Mouse (Mus musculus): ENCODE measurements around the gene Ces2b.

GRCm38 (mm10) chr8:104789886-104790680 lies 41.3 kb upstream of the Ces2b start:
- TF ChIP-seq CTCF (conservative IDR thresholded peaks at IDR 0.05 in 1 of 2, IDR thresholded peaks at IDR 0.05 in 1 of 2; ENCODE audit: low read depth in 2 of 2, low read length in 2 of 2) (peak; percentile 71 to 76), POLR2A (IDR thresholded peaks at IDR 0.05; ENCODE audit: low read depth, low read length) (no peak), EP300 (IDR thresholded peaks at IDR 0.05; ENCODE audit: low read length) (no peak), USF1 (IDR thresholded peaks at IDR 0.05; ENCODE audit: low read depth, low read length) (no peak), HCFC1 (IDR thresholded peaks at IDR 0.05; ENCODE audit: low read depth, low read length) (no peak), POLR2AphosphoS2 (IDR thresholded peaks at IDR 0.05; ENCODE audit: low read depth, low read length) (no peak), MAX (IDR thresholded peaks at IDR 0.05; ENCODE audit: low read length) (no peak), CHD1 (IDR thresholded peaks at IDR 0.05; ENCODE audit: low read depth, low read length) (no peak), CHD2 (IDR thresholded peaks at IDR 0.05; ENCODE audit: low read length) (no peak), BHLHE40 (IDR thresholded peaks at IDR 0.05; ENCODE audit: low read depth, low read length) (no peak)
